Mouse (Mus musculus) neural tube, embryonic 13.5 days (tissue): Measurements from ENCODE around the gene Lmnb2. TPM values are rescaled to one million over a fixed set of nuclear protein-coding genes. Genes with fewer than 3 reads are reported as not detected.

ENCODE experiments used
- ATAC-seq: fragments of 200-750 bp; cut with Nextera tagmentation; 2 replicates; pipeline ENCODE4 v1.8.0; 2017; ENCODE audit warnings: low read depth, mild to moderate bottlenecking, moderate TSS enrichment, moderate library complexity
- H3K27ac ChIP-seq: fragments of 300-500 bp; sonication (generic); replicated peaks from 2 replicates; pipeline ENCODE4 v1.5.1; 2015; ENCODE audit warnings: moderate library complexity, mild to moderate bottlenecking, inconsistent platforms
- H3K27me3 ChIP-seq: fragments of 300-500 bp; sonication (generic); 2 replicates; pipeline ENCODE4 v1.6.1; 2015; ENCODE audit warnings: mild to moderate bottlenecking, inconsistent platforms
- H3K36me3 ChIP-seq: fragments of 300-500 bp; sonication (generic); 2 replicates; pipeline ENCODE4 v1.6.1; 2015; ENCODE audit warnings: mild to moderate bottlenecking, inconsistent platforms
- H3K4me1 ChIP-seq: fragments of 300-500 bp; sonication (generic); replicated peaks from 2 replicates; pipeline ENCODE4 v1.6.1; 2015; ENCODE audit warnings: inconsistent platforms
- H3K4me2 ChIP-seq: fragments of 300-500 bp; sonication (generic); 2 replicates; pipeline ENCODE4 v1.6.1; 2015; ENCODE audit warnings: inconsistent platforms, mild to moderate bottlenecking, moderate library complexity
- H3K4me3 ChIP-seq: fragments of 300-500 bp; sonication (generic); 2 replicates; pipeline ENCODE4 v1.5.1; 2015; ENCODE audit warnings: mild to moderate bottlenecking, inconsistent platforms
- H3K9ac ChIP-seq: fragments of 300-500 bp; sonication (generic); 2 replicates; pipeline ENCODE4 v1.6.1; 2015; ENCODE audit warnings: moderate library complexity, mild to moderate bottlenecking, inconsistent platforms
- H3K9me3 ChIP-seq: fragments of 300-500 bp; sonication (generic); 2 replicates; pipeline ENCODE4 v1.6.1; 2016; ENCODE audit warnings: inconsistent platforms
- WGBS: fragments of 180-500 bp; shearing (Covaris S2); methylation state at CpG from one replicate; pipeline ENCODE4 v1.1.7; 2015; 5-methylcytosine and 5-hydroxymethylcytosine counted together
- polyA plus RNA-seq: library from polyadenylated mRNA; unstranded; fragments of >200 nt; fragmentation: Nextera tagmentation; extraction: Ambion mirVana; gene quantifications from 2 replicates; pipeline ENCODE4 v1.2.1, GENCODE M21; 2015

Gene Lmnb2
- polyA plus RNA-seq, 1 experiment from 2014 or later, result 38.3 TPM

DNA sequence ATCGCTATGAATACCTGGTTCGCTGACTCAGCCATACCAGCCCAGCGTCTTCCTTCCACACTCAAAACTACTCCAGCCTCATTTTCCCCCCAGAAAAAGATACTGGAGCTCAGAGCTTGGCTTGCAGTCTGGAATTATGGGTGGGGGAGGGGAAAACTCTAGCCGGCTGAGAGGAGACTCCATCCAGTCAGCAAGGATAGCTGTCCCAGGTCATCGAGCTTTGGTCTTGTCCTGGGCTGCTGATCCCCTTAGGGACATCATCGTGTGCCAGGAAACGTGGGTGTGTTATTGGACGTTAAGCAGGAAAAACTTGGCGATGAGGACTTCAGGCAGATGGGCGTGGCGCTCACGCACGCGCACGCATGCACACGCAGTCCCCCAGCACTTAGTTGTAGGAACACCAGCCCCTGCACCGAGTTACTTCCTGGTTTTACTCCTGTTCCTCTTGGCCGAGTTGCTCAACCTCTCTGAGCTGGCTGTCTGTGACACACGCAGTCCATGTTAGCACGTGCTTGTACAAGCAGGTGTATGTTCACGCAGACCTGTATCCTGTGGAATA lies 15.5 kb upstream of the Lmnb2 start:
- H3K27me3 ChIP-seq, result peaks cover 81% of the 10 kb centered on the region
- WGBS, result 3% methylated on average over 21 of the region's 21 CpGs
- H3K27ac ChIP-seq, result no peak overlapping the region

GRCm38 (mm10) chr10:80932700-80933420 lies 14.8 kb upstream of the Lmnb2 start:
- Histone ChIP-seq H3K27ac (no peak overlapping the region), H3K9ac (peak overlapping the region; percentile 54; the same call in 1 of the 2 replicates), H3K27me3 (peaks cover 75% of the 10 kb centered on the region), H3K4me1 (peaks cover 83% of the 10 kb centered on the region), H3K9me3 (no peaks in the 10 kb centered on the region), H3K4me3 (peak overlapping the region; percentile 46), H3K36me3 (no peaks in the 10 kb centered on the region), H3K4me2 (peak overlapping the region; percentile 83)
- ATAC-seq, result no peak
- WGBS, result 2% methylated on average over 17 of the region's 17 CpGs

More for the DNA sequence above, 15.5 kb upstream of the Lmnb2 start:
- Histone ChIP-seq H3K4me3 (peak overlapping the region; percentile 10; the same call in 1 of the 2 replicates), H3K36me3 (no peaks in the 10 kb centered on the region), H3K9me3 (no peaks in the 10 kb centered on the region), H3K4me1 (peaks cover 89% of the 10 kb centered on the region), H3K9ac (0 out of 2 replicates have a peak overlapping the region, but pooled peaks have one; percentile 38), H3K4me2 (peak overlapping the region; percentile 45)
- no peak for ATAC-seq

DNA sequence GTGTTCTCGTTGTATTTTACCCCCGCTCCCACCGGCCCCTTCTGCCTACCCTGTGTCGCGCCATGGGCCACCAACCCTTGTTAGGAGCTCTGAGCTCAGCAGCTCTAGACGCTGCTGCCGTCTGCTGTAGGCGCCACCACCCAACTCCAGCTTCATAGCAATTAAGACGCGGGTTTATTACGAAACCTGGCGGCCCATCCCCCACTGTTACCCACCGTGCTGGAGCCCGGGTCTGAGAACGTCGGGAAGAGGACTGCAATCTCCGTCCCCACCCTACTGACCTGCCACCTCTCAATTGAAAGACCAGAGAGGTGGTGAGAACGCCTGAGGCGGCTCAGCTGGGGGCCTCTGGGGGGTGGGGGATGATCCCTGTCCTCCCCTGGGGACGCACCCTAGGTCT lies 14.2 kb upstream of the Lmnb2 start:
- no peaks in the 10 kb centered on the region for H3K36me3 ChIP-seq
- peak overlapping the region; percentile 46 for H3K4me3 ChIP-seq
- peaks cover 76% of the 10 kb centered on the region for H3K4me1 ChIP-seq
- H3K9me3 ChIP-seq, result no peaks in the 10 kb centered on the region
- 1% methylated on average over 20 of the region's 20 CpGs for WGBS
- ATAC-seq, result no peak
- peaks cover 68% of the 10 kb centered on the region for H3K27me3 ChIP-seq
- no peak overlapping the region for H3K27ac ChIP-seq
- H3K9ac ChIP-seq, result peak overlapping the region; percentile 54; the same call in 1 of the 2 replicates
- peak overlapping the region; percentile 83 for H3K4me2 ChIP-seq

- no peaks in the 10 kb centered on the region for H3K9me3 ChIP-seq
- no peak overlapping the region for H3K27ac ChIP-seq
- no peaks in the 10 kb centered on the region for H3K36me3 ChIP-seq
- H3K27me3 ChIP-seq, result peaks cover 63% of the 10 kb centered on the region
- WGBS, result under 1% methylated on average over 26 of the region's 26 CpGs
- peak overlapping the region; percentile 46 for H3K4me3 ChIP-seq
- peaks cover 71% of the 10 kb centered on the region for H3K4me1 ChIP-seq
- H3K9ac ChIP-seq, result no peak overlapping the region
- ATAC-seq, result no peak
- H3K4me2 ChIP-seq, result peak overlapping the region; percentile 83
Observed at GRCm38 (mm10) chr10:80931695-80932094, 13.7 kb upstream of the Lmnb2 start.

GRCm38 (mm10) chr10:80931153-80931671 lies 13.2 kb upstream of the Lmnb2 start:
- ATAC-seq, result no peak
- peaks cover 66% of the 10 kb centered on the region for H3K4me1 ChIP-seq
- peaks cover 59% of the 10 kb centered on the region for H3K27me3 ChIP-seq
- H3K4me2 ChIP-seq, result peak overlapping the region; percentile 83
- H3K9me3 ChIP-seq, result no peaks in the 10 kb centered on the region
- peak overlapping the region; percentile 73 for H3K9ac ChIP-seq
- H3K36me3 ChIP-seq, result no peaks in the 10 kb centered on the region
- H3K27ac ChIP-seq, result no peak overlapping the region
- 5% methylated on average over 11 of the region's 14 CpGs for WGBS
- peak overlapping the region; percentile 46 for H3K4me3 ChIP-seq

DNA sequence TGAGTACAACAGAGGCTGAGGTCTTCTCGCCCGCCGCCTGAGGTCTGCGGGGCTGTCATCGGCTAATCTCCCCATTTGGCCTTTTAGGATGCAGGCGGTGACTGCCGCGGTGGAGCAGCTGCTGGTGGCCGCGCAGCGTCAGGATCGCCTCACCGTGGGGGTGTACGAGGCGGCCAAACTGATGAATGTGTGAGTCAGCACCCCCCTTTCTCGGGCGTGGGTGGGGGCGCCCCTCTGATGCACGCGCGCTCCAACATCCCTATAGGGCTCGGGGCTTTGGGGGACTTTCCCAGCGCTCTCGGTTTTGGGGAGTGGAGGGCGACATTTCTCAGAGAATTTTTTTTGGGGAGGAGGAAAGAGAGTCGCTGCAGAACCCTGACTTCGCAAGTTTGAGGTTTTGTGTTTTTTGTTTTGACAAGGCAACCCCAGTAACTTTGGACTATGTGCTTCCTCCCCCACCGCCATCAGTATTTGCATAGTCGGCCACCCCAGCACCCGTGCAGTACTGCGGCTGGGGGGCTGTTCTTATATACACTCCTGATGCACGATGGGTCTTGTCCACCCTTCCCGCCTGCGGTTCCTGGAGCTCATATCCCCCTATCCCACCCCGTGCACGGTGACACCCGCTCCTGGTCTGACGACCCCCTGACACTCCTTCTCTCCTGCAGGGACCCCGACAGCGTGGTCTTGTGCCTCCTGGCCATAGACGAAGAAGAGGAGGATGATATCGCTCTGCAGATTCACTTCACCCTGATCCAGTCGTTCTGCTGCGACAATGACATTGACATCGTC lies 12.5 kb upstream of the Lmnb2 start:
- Histone ChIP-seq H3K4me2 (peak overlapping the region; percentile 83), H3K4me3 (peak overlapping the region; percentile 46), H3K9me3 (no peaks in the 10 kb centered on the region), H3K27ac (no peak overlapping the region), H3K27me3 (peaks cover 52% of the 10 kb centered on the region), H3K36me3 (no peaks in the 10 kb centered on the region), H3K4me1 (peaks cover 60% of the 10 kb centered on the region), H3K9ac (peak overlapping the region; percentile 73)
- peak; percentile 19; the same call in 1 of the 2 replicates for ATAC-seq
- WGBS, result under 1% methylated on average over 45 of the region's 45 CpGs

DNA sequence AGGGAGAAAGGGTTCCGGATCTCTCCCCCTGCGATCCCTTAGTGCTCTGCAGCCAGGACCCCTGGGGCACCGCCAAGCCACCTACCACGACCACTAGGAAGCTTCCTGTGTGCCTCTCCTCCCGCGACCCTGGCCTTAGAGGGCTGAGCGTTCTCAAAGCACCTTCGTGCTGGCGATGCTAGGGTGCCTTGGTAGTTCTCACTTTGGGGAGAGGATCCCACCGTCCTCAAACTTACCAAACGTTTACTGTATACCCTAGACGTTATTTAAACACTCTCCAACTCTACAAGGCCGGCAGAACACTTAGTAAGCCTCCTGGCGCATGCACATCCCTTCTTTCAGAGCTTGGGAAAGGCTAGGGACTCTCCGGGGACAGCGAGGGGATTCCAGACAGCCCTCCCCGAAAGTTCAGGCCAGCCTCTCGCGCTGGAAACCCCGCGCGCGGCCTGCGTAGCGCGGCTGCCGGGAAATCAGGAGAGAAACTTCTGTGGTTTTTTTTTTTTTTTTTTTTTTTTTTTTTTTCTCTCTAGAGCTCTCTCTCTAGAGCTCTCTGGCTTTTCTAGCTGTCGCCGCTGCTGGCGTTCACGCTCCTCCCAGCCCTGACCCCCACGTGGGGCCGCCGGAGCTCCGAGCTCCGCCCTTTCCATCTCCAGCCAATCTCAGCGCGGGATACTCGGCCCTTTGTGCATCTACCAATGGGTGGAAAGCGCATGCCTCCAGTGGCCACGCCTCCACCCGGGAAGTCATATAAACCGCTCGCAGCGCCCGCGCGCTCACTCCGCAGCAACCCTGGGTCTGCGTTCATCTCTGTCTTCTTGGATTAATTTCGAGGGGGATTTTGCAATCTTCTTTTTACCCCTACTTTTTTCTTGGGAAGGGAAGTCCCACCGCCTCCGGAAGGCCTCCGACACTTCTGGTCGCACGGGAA lies 11.5 kb upstream of the Lmnb2 start, which contains the start of gene Gadd45b:
Gene Gadd45b, plus strand, starts transcription at position 775 of the 928 bp plus-strand sequence.
- H3K9me3 ChIP-seq, result no peaks in the 10 kb centered on the region
- no peaks in the 10 kb centered on the region for H3K36me3 ChIP-seq
- H3K4me1 ChIP-seq, result peaks cover 51% of the 10 kb centered on the region
- H3K9ac ChIP-seq, result peak within 1 kb of the TSS; percentile 77
- H3K27ac ChIP-seq, result peak within 1 kb of the TSS; percentile 76
- WGBS, result under 1% methylated on average over 56 of the region's 56 CpGs
- peaks cover 43% of the 10 kb centered on the region for H3K27me3 ChIP-seq
- peak; percentile 88 for ATAC-seq
- peak within 1 kb of the TSS; percentile 53 for H3K4me3 ChIP-seq
- H3K4me2 ChIP-seq, result peak within 1 kb of the TSS; percentile 83

GRCm38 (mm10) chr10:80928586-80929298 lies 10.7 kb upstream of the Lmnb2 start:
- H3K4me1 ChIP-seq, result peaks cover 47% of the 10 kb centered on the region
- peak; percentile 34 for ATAC-seq
- H3K9me3 ChIP-seq, result no peaks in the 10 kb centered on the region
- peak overlapping the region; percentile 76 for H3K27ac ChIP-seq
- H3K9ac ChIP-seq, result peak overlapping the region; percentile 77
- H3K27me3 ChIP-seq, result peaks cover 35% of the 10 kb centered on the region
- H3K36me3 ChIP-seq, result no peaks in the 10 kb centered on the region
- WGBS, result under 1% methylated on average over 48 of the region's 48 CpGs
- peak overlapping the region; percentile 53 for H3K4me3 ChIP-seq
- peak overlapping the region; percentile 83 for H3K4me2 ChIP-seq

GRCm38 (mm10) chr10:80925472-80925871 lies 7.4 kb upstream of the Lmnb2 start:
- no peak overlapping the region for H3K9ac ChIP-seq
- peaks cover 19% of the 10 kb centered on the region for H3K4me1 ChIP-seq
- no peaks in the 10 kb centered on the region for H3K36me3 ChIP-seq
- H3K9me3 ChIP-seq, result no peaks in the 10 kb centered on the region
- no peak overlapping the region for H3K4me2 ChIP-seq
- ATAC-seq, result no peak
- no peak overlapping the region for H3K27ac ChIP-seq
- no peak overlapping the region for H3K4me3 ChIP-seq
- WGBS, result 34% methylated on average over 3 of the region's 3 CpGs
- H3K27me3 ChIP-seq, result peaks cover 2% of the 10 kb centered on the region

- Histone ChIP-seq H3K27me3 (no peaks in the 10 kb centered on the region), H3K27ac (no peak overlapping the region), H3K4me2 (peak overlapping the region; percentile 48), H3K9ac (peak overlapping the region; percentile 26), H3K4me1 (peaks cover 16% of the 10 kb centered on the region), H3K9me3 (no peaks in the 10 kb centered on the region), H3K36me3 (no peaks in the 10 kb centered on the region), H3K4me3 (peak overlapping the region; percentile 20)
- no peak for ATAC-seq
- 10% methylated on average over 16 of the region's 16 CpGs for WGBS
Observed at GRCm38 (mm10) chr10:80921923-80922322, 3.9 kb upstream of the Lmnb2 start.
